Mouse (Mus musculus): ENCODE measurements around the gene Gm597. TPM values are rescaled to one million over a fixed set of nuclear protein-coding genes. Genes with fewer than 3 reads are reported as not detected.

The Gm597 gene
- polyA plus RNA-seq (2012; rRNA removed), result not detected in 2 replicates

- DNase-seq (ENCODE audit: low spot score), result no peak
Measured at GRCm38 (mm10) chr1:28780152-28780551, at the start of gene Gm597. Gene Gm597 (minus strand): TSS chr1:28780252.

GRCm38 (mm10) chr1:28807689-28808088 is 27.6 kb upstream of the Gm597 start:
- DNase-seq (ENCODE audit: low spot score), result no peak

GRCm38 (mm10) chr1:28806618-28807017 is 26.6 kb upstream of the Gm597 start:
- no peak for DNase-seq (ENCODE audit: low spot score)

GRCm38 (mm10) chr1:28800881-28801280 is 20.8 kb upstream of the Gm597 start:
- DNase-seq (ENCODE audit: low spot score), result no peak

Measured in urinary bladder, adult 2 months (tissue).